Mouse (Mus musculus) ES-E14 (cell line): ENCODE data around the gene Sirt3.

Experiments
- CHD2 ChIP-seq: IDR thresholded peaks from 2 replicates; pipeline ENCODE4 v1.6.1; 2014; ENCODE audit warnings: mild to moderate bottlenecking, low read depth, low read length, inconsistent platforms
- HCFC1 ChIP-seq: IDR thresholded peaks from 2 replicates; pipeline ENCODE4 v1.6.1; 2012; ENCODE audit warnings: low read length, inconsistent platforms, borderline replicate concordance; ENCODE audit not compliant: insufficient read depth
- MAFK ChIP-seq: IDR thresholded peaks from 2 replicates; pipeline ENCODE4 v1.6.1; 2014; ENCODE audit warnings: mild to moderate bottlenecking, low read depth, low read length, inconsistent platforms; ENCODE audit not compliant: insufficient read depth
- ZC3H11A ChIP-seq: IDR thresholded peaks from 2 replicates; pipeline ENCODE4 v1.6.1; 2012; ENCODE audit warnings: low read depth, mild to moderate bottlenecking, inconsistent platforms, low read length, borderline replicate concordance
- ZNF384 ChIP-seq: IDR thresholded peaks from 2 replicates; pipeline ENCODE4 v1.6.1; 2012; ENCODE audit warnings: low read depth, low read length, inconsistent platforms

DNA sequence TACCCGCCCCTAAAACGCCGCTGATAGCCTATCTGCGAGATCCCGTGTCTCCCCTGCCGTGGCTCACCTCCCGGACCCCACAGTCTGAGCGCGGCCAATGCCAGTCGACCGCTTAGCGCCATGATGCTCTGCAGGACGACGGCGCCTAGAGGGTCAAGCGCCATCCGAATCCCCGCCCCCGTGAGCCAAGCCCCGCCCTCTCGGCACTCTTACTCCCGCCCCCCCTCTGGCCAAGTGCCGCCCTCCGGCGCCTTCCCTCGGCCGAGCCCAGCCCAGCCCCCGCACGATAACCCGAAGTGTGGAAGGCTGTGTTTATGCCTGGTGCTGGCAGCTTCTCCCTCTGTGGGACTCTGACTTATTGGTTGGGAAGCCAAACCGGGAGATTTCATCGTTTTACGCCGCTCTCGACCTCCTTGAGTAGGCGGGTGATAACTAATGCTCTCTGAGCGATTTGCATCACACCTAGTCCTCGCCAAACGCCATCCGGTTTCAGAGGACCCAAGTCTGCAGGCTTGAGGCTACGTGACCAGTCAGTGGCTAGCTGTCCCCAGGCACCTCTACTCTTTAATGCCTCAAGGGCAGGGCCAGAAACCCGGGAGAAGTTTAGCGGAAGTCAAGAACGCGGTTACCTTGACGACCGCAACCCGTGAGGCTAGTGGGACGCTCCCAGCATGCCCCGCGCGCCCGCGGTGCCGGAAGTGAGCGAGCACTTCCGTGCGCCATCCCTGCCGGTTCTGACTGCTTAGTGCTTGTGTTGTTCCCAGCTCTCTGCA lies at the start of gene Sirt3, which contains the start of gene Psmd13:
- no peak for TF ChIP-seq CHD2
- no peak for TF ChIP-seq MAFK
- no peak for TF ChIP-seq ZC3H11A
- no peak for TF ChIP-seq ZNF384
- TF ChIP-seq HCFC1: peak; percentile 55; the same call in 1 of the 2 replicates
